Mouse (Mus musculus) neural tube, embryonic 11.5 days (tissue): ENCODE results near the gene Zfand3. TPM values are rescaled to one million over a fixed set of nuclear protein-coding genes. Genes with fewer than 3 reads are reported as not detected.

Experiments
- ATAC-seq: fragments of 200-750 bp; cut with Nextera tagmentation; 2 replicates; pipeline ENCODE4 v1.8.0; 2017; ENCODE audit warnings: moderate number of reproducible peaks, mild to moderate bottlenecking, moderate TSS enrichment, moderate library complexity; ENCODE audit not compliant: insufficient read depth, low FRiP score, low TSS enrichment
- DNase-seq: peaks from one replicate; pipeline ENCODE4 v3.0.0-alpha.2; 2015; ENCODE audit warnings: low spot score
- H3K27ac ChIP-seq: fragments of 300-500 bp; sonication (generic); 2 replicates; pipeline ENCODE4 v1.5.1; 2014; ENCODE audit warnings: low read depth, mild to moderate bottlenecking, low read length
- H3K27me3 ChIP-seq: fragments of 300-500 bp; sonication (generic); 2 replicates; pipeline ENCODE4 v1.6.1; 2014; ENCODE audit warnings: mild to moderate bottlenecking, low read length, mixed read lengths; ENCODE audit not compliant: control insufficient read depth, insufficient read depth
- H3K36me3 ChIP-seq: fragments of 300-500 bp; sonication (generic); 2 replicates; pipeline ENCODE4 v1.6.1; 2014; ENCODE audit warnings: mild to moderate bottlenecking, low read length, moderate library complexity, mixed read lengths; ENCODE audit not compliant: control insufficient read depth, insufficient read depth
- H3K4me1 ChIP-seq: fragments of 300-500 bp; sonication (generic); 2 replicates; pipeline ENCODE4 v1.6.1; 2014; ENCODE audit warnings: low read length, mixed read lengths; ENCODE audit not compliant: control insufficient read depth, insufficient read depth
- H3K4me2 ChIP-seq: fragments of 300-500 bp; sonication (generic); 2 replicates; pipeline ENCODE4 v1.6.1; 2014; ENCODE audit warnings: low read depth, mild to moderate bottlenecking, moderate library complexity
- H3K4me3 ChIP-seq: fragments of 300-500 bp; sonication (generic); 2 replicates; pipeline ENCODE4 v1.5.1; 2014; ENCODE audit warnings: low read depth, low read length
- H3K9ac ChIP-seq: fragments of 300-500 bp; sonication (generic); 2 replicates; pipeline ENCODE4 v1.6.1; 2014; ENCODE audit warnings: mild to moderate bottlenecking, low read length
- H3K9me3 ChIP-seq: fragments of 300-500 bp; sonication (generic); 2 replicates; pipeline ENCODE4 v1.6.1; 2016; ENCODE audit warnings: low read length; ENCODE audit not compliant: control insufficient read depth
- WGBS: fragments of 180-500 bp; shearing (Covaris S2); extraction: QIAGEN DNeasy Blood & Tissue Kit; methylation state at CpG from one replicate; pipeline ENCODE4 v1.1.7; 2014; 5-methylcytosine and 5-hydroxymethylcytosine counted together
- polyA plus RNA-seq: library from polyadenylated mRNA; unstranded; fragments of >200 nt; fragmentation: Nextera tagmentation; extraction: Ambion mirVana; gene quantifications from 2 replicates; pipeline ENCODE4 v1.2.1, GENCODE M21; 2014

The Zfand3 gene
- polyA plus RNA-seq, 1 experiment from 2014 or later = 67.0 TPM

DNA sequence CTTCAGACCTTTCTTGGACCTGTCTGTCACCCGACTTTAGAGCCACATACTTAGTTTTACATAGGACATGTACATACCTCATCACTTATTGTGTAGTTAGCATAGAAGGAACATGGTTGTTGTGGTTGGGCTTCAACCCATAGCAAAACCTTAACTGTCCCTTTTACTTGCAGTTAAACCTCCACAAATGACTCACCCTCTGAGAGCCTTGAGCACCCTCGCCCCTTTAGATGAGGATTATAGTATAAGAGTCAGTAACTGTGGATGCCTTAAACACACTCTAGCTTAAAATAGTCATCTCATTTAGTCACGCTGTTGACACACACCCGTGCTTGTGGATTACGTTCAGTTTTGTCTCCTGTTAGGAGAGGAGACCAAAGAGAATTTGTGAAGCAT is 47.8 kb downstream of the Zfand3 start:
- Histone ChIP-seq H3K4me2 (no peak overlapping the region), H3K4me3 (no peak overlapping the region), H3K36me3 (no peaks in the 10 kb centered on the region), H3K27me3 (no peaks in the 10 kb centered on the region), H3K4me1 (no peaks in the 10 kb centered on the region), H3K9me3 (no peaks in the 10 kb centered on the region), H3K27ac (no peak overlapping the region), H3K9ac (no peak overlapping the region)
- ATAC-seq (no peak), DNase-seq (no peak)
- 95% methylated on average over 5 of the region's 5 CpGs for WGBS

DNA sequence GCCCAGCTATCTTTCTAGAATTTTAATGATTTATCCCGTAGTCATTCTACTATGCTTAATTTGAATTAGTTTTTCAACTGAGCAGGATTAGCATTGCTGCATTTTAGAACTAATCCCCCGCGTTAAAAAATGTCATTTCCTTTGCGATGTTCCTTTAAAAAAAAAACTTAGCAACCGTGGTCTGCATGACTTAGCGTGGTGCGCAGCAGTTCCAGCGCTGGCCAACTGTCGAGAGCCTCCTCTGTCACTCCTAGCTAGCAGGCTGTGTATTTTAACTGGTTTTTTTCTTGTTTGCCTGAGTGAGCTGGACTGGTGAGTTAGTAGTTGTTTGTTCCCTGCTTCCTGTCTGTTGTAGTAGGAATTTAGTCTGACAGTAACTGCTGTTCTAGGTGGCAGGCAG is 48.9 kb downstream of the Zfand3 start:
- no peaks in the 10 kb centered on the region for H3K9me3 ChIP-seq

DNA sequence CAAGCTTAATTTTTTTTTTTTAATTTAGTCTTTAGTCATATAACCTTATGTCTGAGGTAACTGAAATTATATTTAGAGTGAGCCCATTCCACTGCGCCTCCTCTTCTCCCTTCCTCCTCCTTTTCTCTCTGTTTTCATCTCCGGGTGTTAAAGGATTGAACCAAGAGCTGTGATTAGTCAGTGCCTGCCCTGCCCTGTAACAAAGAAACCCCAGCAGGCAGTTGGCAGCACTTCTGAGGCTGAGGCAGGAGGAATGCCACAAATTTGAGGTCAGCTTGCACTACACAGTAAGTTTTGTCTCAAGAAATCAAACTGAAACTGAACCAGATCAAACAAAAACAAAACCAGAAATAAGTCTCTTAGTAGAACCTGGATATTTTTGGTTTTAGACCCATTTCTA is 49.3 kb downstream of the Zfand3 start:
- ATAC-seq (no peak), DNase-seq (no peak)
- Histone ChIP-seq H3K36me3 (no peaks in the 10 kb centered on the region), H3K4me3 (no peak overlapping the region), H3K9ac (no peak overlapping the region), H3K27ac (no peak overlapping the region), H3K4me2 (no peak overlapping the region), H3K9me3 (no peaks in the 10 kb centered on the region), H3K4me1 (no peaks in the 10 kb centered on the region), H3K27me3 (no peaks in the 10 kb centered on the region)
- 94% methylated on average over 2 of the region's 2 CpGs for WGBS

More for the DNA sequence above, 48.9 kb downstream of the Zfand3 start:
- no peaks in the 10 kb centered on the region for H3K27me3 ChIP-seq
- no peaks in the 10 kb centered on the region for H3K36me3 ChIP-seq
- no peak for ATAC-seq
- no peak overlapping the region for H3K9ac ChIP-seq
- no peak overlapping the region for H3K4me2 ChIP-seq
- no peak for DNase-seq
- no peaks in the 10 kb centered on the region for H3K4me1 ChIP-seq
- H3K4me3 ChIP-seq = no peak overlapping the region
- no peak overlapping the region for H3K27ac ChIP-seq
- WGBS = 91% methylated on average over 9 of the region's 9 CpGs

DNA sequence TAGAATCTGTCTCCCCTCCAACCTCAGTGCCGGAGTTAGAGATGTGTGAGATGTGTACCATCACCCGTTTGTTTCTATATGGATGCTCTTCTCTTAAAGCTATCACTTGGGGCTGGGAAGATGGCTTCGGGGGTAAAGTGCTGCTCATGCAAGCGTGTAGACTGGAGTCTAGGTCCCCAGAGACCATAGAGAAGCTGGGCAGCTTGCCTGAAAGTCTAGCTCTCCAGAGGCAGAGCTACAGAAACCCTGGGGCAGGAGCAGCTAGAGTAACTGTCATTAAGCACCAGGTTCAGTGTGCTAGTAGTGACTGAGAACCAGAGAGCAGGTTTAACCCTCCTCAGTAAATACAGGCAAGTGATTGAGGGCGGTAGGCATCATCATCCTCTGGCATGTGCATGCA is 51.7 kb downstream of the Zfand3 start:
- WGBS = 91% methylated on average over 5 of the region's 5 CpGs
- DNase-seq (no peak), ATAC-seq (no peak)
- no peak overlapping the region for H3K4me2 ChIP-seq
- H3K27me3 ChIP-seq = no peaks in the 10 kb centered on the region
- no peaks in the 10 kb centered on the region for H3K36me3 ChIP-seq
- no peaks in the 10 kb centered on the region for H3K9me3 ChIP-seq
- no peak overlapping the region for H3K27ac ChIP-seq
- H3K4me3 ChIP-seq = no peak overlapping the region
- H3K9ac ChIP-seq = no peak overlapping the region
- no peaks in the 10 kb centered on the region for H3K4me1 ChIP-seq

DNA sequence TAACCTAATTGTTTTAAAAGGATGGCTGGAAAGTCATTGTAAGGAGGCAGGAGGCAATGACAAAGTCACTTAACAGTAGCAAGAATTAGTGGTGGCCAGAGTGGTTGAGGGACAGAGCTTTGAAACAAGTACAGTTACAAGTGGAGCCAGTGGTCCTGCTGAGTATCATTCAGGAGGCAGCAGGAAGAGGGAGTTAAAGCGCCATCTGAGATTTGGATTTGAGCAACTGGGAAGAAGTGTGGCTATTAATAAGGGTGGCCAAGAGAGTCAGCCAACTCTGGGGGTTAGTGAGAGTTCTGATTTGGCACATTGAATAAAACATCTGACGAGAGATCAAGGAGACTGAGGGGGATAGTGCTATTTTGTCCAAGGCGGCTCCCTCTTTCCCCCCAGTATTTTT is 54.1 kb downstream of the Zfand3 start:
- WGBS = 93% methylated on average over 3 of the region's 3 CpGs
- DNase-seq (no peak), ATAC-seq (no peak)
- H3K27ac ChIP-seq = no peak overlapping the region
- no peaks in the 10 kb centered on the region for H3K4me1 ChIP-seq
- H3K9me3 ChIP-seq = no peaks in the 10 kb centered on the region
- no peaks in the 10 kb centered on the region for H3K27me3 ChIP-seq
- no peak overlapping the region for H3K4me2 ChIP-seq
- H3K4me3 ChIP-seq = no peak overlapping the region
- no peak overlapping the region for H3K9ac ChIP-seq
- no peaks in the 10 kb centered on the region for H3K36me3 ChIP-seq

DNA sequence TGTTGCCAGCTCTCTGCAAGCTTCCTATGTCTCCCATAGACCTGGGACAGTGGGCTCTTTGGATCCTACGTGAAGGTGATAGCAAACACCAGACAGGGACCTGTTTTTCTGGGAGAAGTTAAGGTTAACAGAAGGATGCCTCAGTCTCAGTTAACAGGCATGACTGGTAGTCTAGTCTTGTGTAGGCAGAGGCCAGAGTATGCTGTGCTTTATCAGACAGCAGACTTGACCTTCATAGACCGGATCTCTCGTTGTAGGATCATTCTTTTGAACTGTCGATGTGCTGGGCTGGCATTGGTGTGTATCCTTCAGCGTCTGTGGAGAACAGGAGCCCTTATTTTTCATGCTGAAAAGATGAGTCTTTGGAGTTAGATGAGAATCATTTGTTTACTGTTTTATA is 54.5 kb downstream of the Zfand3 start:
- no peaks in the 10 kb centered on the region for H3K4me1 ChIP-seq
- H3K9ac ChIP-seq = no peak overlapping the region
- no peaks in the 10 kb centered on the region for H3K27me3 ChIP-seq
- DNase-seq (no peak), ATAC-seq (no peak)
- H3K4me2 ChIP-seq = no peak overlapping the region
- H3K9me3 ChIP-seq = no peaks in the 10 kb centered on the region
- H3K36me3 ChIP-seq = no peaks in the 10 kb centered on the region
- no peak overlapping the region for H3K27ac ChIP-seq
- 91% methylated on average over 5 of the region's 5 CpGs for WGBS
- no peak overlapping the region for H3K4me3 ChIP-seq

DNA sequence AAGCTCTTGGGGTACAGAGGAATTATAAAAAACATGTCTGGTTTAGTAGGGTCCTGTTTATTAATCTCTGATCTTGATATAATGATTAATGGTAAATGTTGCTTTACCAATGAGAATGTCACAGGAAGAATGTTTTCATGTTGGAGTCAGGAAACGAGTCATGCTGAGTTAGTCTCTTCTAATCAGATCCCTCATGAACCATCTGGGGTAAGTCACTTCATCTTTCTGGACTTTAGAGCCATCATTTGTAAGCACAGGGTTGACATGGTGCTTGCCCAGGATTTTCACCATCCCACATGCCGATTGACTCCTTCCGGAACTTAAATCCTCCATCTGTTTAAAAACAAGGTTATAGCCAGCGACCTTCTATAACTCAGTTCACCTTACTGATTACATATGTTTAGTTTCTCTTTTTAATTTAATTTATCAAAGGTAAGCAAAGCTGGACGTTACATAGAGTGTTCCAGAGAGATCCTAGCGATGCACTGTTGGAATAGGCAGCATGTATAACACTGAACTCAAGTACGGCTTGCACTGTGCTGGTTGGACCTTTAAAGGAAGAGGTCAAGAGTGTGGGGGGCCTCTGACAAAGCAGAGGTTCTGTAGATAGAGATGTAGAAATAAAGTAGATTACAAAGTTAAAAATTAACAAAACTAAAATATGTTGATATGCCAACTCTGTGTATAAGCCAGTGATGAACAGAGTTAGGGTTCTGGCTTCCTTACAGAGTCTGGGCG is 56.7 kb downstream of the Zfand3 start:
- Histone ChIP-seq H3K4me3 (no peak overlapping the region), H3K27ac (no peak overlapping the region), H3K4me2 (no peak overlapping the region), H3K36me3 (no peaks in the 10 kb centered on the region), H3K4me1 (peaks cover 4% of the 10 kb centered on the region; the same call in 1 of the 2 replicates), H3K27me3 (no peaks in the 10 kb centered on the region), H3K9ac (no peak overlapping the region), H3K9me3 (no peaks in the 10 kb centered on the region)
- 87% methylated on average over 8 of the region's 8 CpGs for WGBS
- ATAC-seq (no peak), DNase-seq (no peak)

DNA sequence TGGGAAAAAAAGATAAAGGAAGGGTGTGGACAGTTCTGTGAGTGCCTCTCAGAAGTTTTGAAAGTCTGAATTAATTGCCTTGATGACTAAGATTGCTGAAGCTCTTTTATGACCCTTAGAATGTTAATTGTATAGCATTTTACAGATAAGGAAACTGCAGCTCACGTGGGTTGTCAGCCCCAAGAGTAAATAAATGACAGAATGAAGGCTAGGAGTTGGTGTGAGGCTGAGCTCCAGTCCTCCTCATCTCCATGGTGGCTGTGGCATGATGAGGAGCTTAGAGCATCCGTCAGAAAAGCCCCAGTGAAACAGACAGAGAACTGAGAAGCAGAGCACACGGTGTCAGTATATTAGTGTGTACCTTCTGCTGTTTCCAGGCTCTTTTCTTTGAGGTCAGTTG is 59.3 kb downstream of the Zfand3 start:
- Histone ChIP-seq H3K9me3 (no peaks in the 10 kb centered on the region), H3K9ac (no peak overlapping the region), H3K4me3 (no peak overlapping the region), H3K4me1 (peaks cover 4% of the 10 kb centered on the region; the same call in 1 of the 2 replicates), H3K27ac (no peak overlapping the region), H3K36me3 (no peaks in the 10 kb centered on the region), H3K4me2 (no peak overlapping the region), H3K27me3 (no peaks in the 10 kb centered on the region)
- ATAC-seq = no peak
- 48% methylated on average over 3 of the region's 3 CpGs for WGBS
- no peak for DNase-seq

DNA sequence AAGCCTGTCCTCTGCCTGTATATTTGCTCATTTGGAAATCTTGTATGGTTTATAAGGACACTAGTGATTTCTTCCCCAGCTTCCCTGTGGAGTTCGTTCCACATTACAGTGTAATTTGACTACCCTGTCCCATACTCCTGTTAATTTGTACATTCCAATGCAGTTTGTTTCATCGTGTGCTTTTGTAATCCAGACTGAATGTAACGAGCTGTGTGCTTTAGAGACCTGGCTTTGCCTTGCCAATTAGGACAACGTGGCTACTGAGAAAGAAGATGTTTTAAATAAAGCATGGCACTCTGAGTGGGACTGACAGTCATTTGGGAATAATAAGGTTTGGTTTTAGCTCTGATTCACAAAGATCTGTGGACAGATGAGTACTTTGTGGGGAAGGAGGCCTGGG is 60.2 kb downstream of the Zfand3 start:
- Histone ChIP-seq H3K9me3 (no peaks in the 10 kb centered on the region), H3K27me3 (no peaks in the 10 kb centered on the region), H3K36me3 (no peaks in the 10 kb centered on the region), H3K4me3 (no peak overlapping the region), H3K9ac (no peak overlapping the region), H3K27ac (no peak overlapping the region), H3K4me1 (peaks cover 4% of the 10 kb centered on the region; the same call in 1 of the 2 replicates), H3K4me2 (no peak overlapping the region)
- 62% methylated on average over 4 of the region's 4 CpGs for WGBS
- ATAC-seq = no peak
- DNase-seq = no peak
